Mouse (Mus musculus): ENCODE measurements around the gene Gm3594. TPM values are rescaled to one million over a fixed set of nuclear protein-coding genes. Genes with fewer than 3 reads are reported as not detected.

Gm3594 gene
- total RNA-seq (2023; ENCODE audit: inconsistent age) = not detected in 4 replicates

DNA sequence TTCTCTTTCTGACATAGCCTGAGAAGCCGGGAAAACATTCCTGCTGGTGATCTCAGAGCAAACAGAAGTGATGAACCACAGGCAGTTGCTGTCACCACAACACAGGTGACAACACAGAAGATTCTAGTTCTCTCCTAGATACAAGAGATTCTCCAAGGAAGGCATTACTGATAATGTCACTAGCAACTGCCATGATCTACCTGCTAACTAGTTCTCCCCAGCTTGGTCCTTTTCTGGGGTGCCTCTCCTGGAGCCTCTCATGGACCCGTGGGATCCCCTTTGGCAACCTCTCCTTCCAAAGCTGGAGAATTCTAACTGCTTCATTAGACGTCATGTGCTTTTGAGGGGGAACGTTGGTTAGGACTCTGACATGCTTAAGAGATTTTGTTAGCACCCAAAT lies at the start of gene Gm3594:
TSS of gene Gm3594 (minus strand) at position 101 of the 400 bp plus-strand sequence.

DNA sequence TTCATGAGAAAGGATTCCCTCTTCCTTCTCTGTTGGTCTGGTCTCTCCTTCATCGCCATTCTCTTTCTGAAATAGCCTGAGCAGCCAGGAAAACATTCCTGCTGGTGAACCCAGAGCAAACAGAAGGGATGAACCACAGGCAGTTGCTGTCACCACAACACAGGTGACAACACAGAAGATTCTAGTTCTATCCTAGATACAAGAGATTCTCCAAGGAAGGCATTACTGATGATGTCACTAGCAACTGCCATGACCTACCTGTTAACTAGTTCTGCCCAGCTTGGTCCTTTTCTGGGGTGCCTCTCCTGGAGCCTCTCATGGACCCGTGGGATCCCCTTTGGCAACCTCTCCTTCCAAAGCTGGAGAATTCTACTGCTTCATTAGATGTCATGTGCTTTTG lies 32.0 kb downstream of the Gm3594 start, which contains the start of gene Gm3591:
TSS of gene Gm3591 (minus strand) at position 101 of the 400 bp plus-strand sequence.

DNA sequence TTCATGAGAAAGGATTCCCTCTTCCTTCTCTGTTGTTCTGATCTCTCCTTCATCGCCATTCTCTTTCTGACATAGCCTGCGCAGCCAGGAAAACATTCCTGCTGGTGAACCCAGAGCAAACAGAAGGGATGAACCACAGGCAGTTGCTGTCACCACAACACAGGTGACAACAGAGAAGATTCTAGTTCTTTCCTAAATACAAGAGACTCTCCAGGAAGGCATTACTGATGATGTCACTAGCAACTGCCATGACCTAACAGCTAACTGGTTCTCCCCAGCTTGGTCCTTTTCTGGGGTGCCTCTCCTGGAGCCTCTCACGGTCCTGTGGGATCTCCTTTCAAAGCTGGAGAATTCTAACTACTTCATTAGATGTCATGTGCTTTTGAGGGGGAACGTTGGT lies 54.2 kb downstream of the Gm3594 start, which contains the start of gene Gm16440:
TSS of gene Gm16440 (minus strand) at position 101 of the 400 bp plus-strand sequence.

Other genes with a start within 250 kb of the Gm3594 start
- gene Gm21560, start 225.3 kb downstream of the Gm3594 start, total RNA-seq (2023; ENCODE audit: inconsistent age) = not detected in 4 replicates
- 0.26 TPM in 1 of 4 replicates, not detected in the others for gene Gm3411, start 157.4 kb downstream of the Gm3594 start, total RNA-seq (2023; ENCODE audit: inconsistent age)
- gene Gm21103, start 139.8 kb downstream of the Gm3594 start, total RNA-seq (2023; ENCODE audit: inconsistent age) = not detected in 4 replicates
- not detected in 4 replicates for gene Gm3618, start 100.9 kb downstream of the Gm3594 start, total RNA-seq (2023; ENCODE audit: inconsistent age)
- gene Gm16440, start 54.3 kb downstream of the Gm3594 start, total RNA-seq (2023; ENCODE audit: inconsistent age) = not detected in 4 replicates
- gene Gm3591, start 32.1 kb downstream of the Gm3594 start, total RNA-seq (2023; ENCODE audit: inconsistent age) = not detected in 4 replicates
- gene Gm8356, start 92.7 kb upstream of the Gm3594 start, total RNA-seq (2023; ENCODE audit: inconsistent age) = not detected in 4 replicates
- not detected in 4 replicates for gene Gm3629, start 146.0 kb upstream of the Gm3594 start, total RNA-seq (2023; ENCODE audit: inconsistent age)
- gene Gm3460, start 177.8 kb upstream of the Gm3594 start, total RNA-seq (2023; ENCODE audit: inconsistent age) = not detected in 4 replicates
- gene Gm10251, start 239.6 kb upstream of the Gm3594 start, total RNA-seq (2023; ENCODE audit: inconsistent age) = not detected in 4 replicates